ENCODE assay signal across 1 mouse cellular context in the genomic region with DNA sequence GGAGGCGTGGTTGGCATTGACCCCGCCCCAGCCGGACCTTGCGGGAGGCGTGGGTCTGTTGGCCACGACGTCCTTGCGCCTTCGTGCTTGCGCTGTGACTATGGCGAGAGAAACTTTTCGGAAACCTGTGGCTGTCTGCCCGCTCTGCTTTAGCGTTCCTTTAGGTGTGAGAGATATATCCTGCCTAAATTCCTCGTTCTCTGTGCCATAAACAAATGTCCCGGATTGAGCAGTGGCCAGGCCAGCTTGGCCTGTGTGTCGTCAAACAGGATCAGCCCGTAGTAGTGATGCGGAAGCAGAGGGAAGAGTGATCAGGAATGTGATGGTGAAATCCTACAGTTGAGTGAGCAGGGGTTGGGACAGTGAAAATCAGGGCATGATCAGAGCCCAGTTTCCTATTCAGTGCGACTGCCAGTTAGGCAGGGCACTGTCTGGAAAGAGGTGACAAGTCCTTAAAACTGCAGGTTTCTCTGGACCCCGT.
TF ChIP-seq lines count a peak whose summit lies in the region.

No protein-coding gene starts in this region.

TF ChIP-seq in MEL, 35 proteins besides CTCF, POLR2A, EP300 and RAD21 (continued from another document):
- no peak for TF ChIP-seq MAFK (IDR thresholded peaks at IDR 0.05; ENCODE audit: borderline replicate concordance, low read depth, low read length)
